Mouse (Mus musculus) spleen, adult 2 months (tissue): ENCODE results near the gene Kcnj5.

Source experiments
- CTCF ChIP-seq: fragments of 200-500 bp; IDR thresholded peaks from 2 replicates; pipeline ENCODE4 v1.5.1; 2011; ENCODE audit warnings: mild to moderate bottlenecking, inconsistent platforms; ENCODE audit not compliant: insufficient read depth, insufficient read length, insufficient replicate concordance; ENCODE audit errors: extremely low read depth
- POLR2A ChIP-seq: fragments of 200-500 bp; IDR thresholded peaks from 2 replicates; pipeline ENCODE4 v1.6.1; 2011; ENCODE audit warnings: low read depth, low read length, inconsistent platforms

DNA sequence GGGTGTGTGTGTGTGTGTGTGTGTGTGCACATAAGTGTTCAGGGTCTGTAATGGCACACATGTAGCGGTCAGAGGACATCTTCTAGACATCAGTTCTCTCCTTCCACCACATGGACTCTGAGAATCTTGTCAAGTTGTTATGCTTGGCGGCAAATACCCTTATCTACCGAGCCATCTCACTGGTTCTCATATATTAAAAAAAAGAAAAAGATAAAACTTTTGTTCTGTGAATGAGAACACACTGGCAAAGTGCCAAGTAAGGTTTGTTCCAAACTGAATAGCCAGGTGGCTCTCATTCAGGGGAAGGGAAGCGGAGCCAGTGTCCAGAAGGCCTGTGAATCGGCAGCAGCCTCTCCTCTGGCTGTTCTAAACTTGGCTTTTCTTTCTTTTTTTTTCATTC lies 66.1 kb downstream of the Kcnj5 start:
- TF ChIP-seq CTCF = no peak
- no peak for TF ChIP-seq POLR2A
